Mouse (Mus musculus): ENCODE data around the gene Cep112. TPM values are rescaled to one million over a fixed set of nuclear protein-coding genes. Genes with fewer than 3 reads are reported as not detected.

Cep112 gene
- polyA plus RNA-seq, 1 experiment from 2014 or later = 6.4 TPM

DNA sequence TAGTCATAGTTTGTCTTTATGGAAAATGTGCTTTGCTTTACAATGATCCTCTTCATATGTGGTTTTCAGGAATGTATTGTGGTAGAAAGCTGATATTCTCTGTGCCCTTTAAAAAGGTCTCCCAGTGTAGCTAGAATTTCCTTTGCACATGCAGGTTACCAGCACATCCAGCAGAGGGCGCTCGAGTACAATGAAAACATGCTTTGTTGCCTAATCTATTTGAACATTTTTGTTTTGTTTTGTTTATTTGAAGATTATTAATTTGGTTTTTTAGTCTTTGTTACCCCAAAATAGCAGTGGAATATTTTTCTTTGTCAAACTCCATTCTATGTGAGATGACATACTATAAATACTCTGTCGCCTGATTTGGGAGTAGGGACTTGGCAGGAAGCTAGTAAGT lies 24.8 kb downstream of the Cep112 start:
- Histone ChIP-seq H3K4me1 (no peaks in the 10 kb centered on the region), H3K4me3 (replicated peaks) (no peak overlapping the region), H3K9me3 (replicated peaks) (no peaks in the 10 kb centered on the region; the same call in 1 of the 2 replicates), H3K27ac (replicated peaks) (no peak overlapping the region), H3K9ac (replicated peaks) (no peak overlapping the region), H3K4me2 (no peak overlapping the region), H3K36me3 (no peaks in the 10 kb centered on the region), H3K27me3 (replicated peaks) (no peaks in the 10 kb centered on the region)
- 28% methylated on average over 3 of the region's 3 CpGs for WGBS
- no peak for ATAC-seq (ENCODE audit: low FRiP score)

DNA sequence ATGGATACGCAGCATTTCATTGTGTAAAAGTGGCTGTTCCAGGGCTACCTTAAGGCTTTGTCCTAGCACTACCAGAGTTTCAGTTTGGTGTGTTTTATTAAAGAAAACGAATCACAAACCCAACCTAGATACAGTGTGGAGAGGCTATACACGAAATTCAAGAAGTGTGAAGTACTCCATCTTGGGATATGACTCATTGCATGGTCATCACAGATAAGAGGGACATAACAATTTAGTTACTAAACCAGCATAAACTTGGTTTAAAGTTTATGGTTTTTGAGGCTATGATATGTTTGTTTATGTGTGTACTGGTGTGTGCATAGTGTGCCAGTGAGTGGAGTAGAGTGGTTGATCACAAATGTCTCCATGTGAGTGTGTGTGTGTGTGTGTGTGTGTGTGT lies 34.6 kb downstream of the Cep112 start:
- no peaks in the 10 kb centered on the region for H3K9me3 ChIP-seq (replicated peaks)
- no peak overlapping the region for H3K4me2 ChIP-seq
- 0 out of 2 replicates have a peak, but pooled peaks cover 3% of the 10 kb centered on the region for H3K4me1 ChIP-seq
- H3K36me3 ChIP-seq = no peaks in the 10 kb centered on the region
- WGBS = 88% methylated on average over 3 of the region's 3 CpGs
- no peak overlapping the region for H3K27ac ChIP-seq (replicated peaks)
- no peaks in the 10 kb centered on the region for H3K27me3 ChIP-seq (replicated peaks)
- ATAC-seq (ENCODE audit: low FRiP score) = no peak
- H3K4me3 ChIP-seq (replicated peaks) = no peak overlapping the region
- no peak overlapping the region for H3K9ac ChIP-seq (replicated peaks)

- ATAC-seq (ENCODE audit: low FRiP score) = no peak
- WGBS = 40% methylated on average over 8 of the region's 8 CpGs
- Histone ChIP-seq H3K36me3 (no peaks in the 10 kb centered on the region), H3K9ac (replicated peaks) (no peak overlapping the region), H3K27me3 (replicated peaks) (no peaks in the 10 kb centered on the region), H3K4me2 (no peak overlapping the region), H3K27ac (replicated peaks) (no peak overlapping the region), H3K9me3 (replicated peaks) (no peaks in the 10 kb centered on the region), H3K4me3 (replicated peaks) (no peak overlapping the region), H3K4me1 (0 out of 2 replicates have a peak, but pooled peaks cover 3% of the 10 kb centered on the region)
Measured at GRCm38 (mm10) chr11:108464138-108464537, 39.1 kb downstream of the Cep112 start.

- no peak overlapping the region for H3K9ac ChIP-seq (replicated peaks)
- H3K4me1 ChIP-seq = 0 out of 2 replicates have a peak, but pooled peaks cover 3% of the 10 kb centered on the region
- WGBS = 28% methylated on average over 4 of the region's 4 CpGs
- no peak for ATAC-seq (ENCODE audit: low FRiP score)
- no peaks in the 10 kb centered on the region for H3K9me3 ChIP-seq (replicated peaks)
- no peak overlapping the region for H3K4me3 ChIP-seq (replicated peaks)
- no peak overlapping the region for H3K27ac ChIP-seq (replicated peaks)
- no peaks in the 10 kb centered on the region for H3K36me3 ChIP-seq
- H3K4me2 ChIP-seq = no peak overlapping the region
- no peaks in the 10 kb centered on the region for H3K27me3 ChIP-seq (replicated peaks)
Measured at GRCm38 (mm10) chr11:108464715-108465301, 39.8 kb downstream of the Cep112 start.

- H3K9ac ChIP-seq (replicated peaks) = no peak overlapping the region
- no peaks in the 10 kb centered on the region for H3K9me3 ChIP-seq (replicated peaks)
- WGBS = 76% methylated on average over 7 of the region's 7 CpGs
- no peaks in the 10 kb centered on the region for H3K27me3 ChIP-seq (replicated peaks)
- H3K4me3 ChIP-seq (replicated peaks) = no peak overlapping the region
- H3K36me3 ChIP-seq = no peaks in the 10 kb centered on the region
- no peaks in the 10 kb centered on the region for H3K4me1 ChIP-seq
- no peak overlapping the region for H3K27ac ChIP-seq (replicated peaks)
- no peak for ATAC-seq (ENCODE audit: low FRiP score)
- no peak overlapping the region for H3K4me2 ChIP-seq
Measured at GRCm38 (mm10) chr11:108475738-108476137, 50.7 kb downstream of the Cep112 start.

DNA sequence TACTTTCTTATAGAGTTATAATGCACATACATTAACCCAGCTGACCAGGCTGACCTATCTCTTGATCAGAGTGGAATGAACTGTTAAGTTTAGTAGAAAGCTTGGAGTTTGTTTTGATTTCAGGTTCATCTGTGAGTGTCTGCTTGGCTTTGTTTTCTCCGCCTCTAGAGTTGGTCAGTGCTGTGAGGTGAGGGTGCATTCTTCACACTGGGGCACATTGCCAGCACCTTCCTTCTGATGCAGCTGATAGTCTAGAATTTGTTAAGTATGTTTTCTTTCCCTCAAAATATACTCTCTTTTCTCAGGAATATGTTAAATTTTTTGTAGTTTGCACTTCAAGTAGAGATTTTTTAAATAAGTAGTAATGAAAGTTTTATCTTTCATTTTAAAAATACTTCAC lies 51.2 kb downstream of the Cep112 start:
- ATAC-seq (ENCODE audit: low FRiP score) = no peak

DNA sequence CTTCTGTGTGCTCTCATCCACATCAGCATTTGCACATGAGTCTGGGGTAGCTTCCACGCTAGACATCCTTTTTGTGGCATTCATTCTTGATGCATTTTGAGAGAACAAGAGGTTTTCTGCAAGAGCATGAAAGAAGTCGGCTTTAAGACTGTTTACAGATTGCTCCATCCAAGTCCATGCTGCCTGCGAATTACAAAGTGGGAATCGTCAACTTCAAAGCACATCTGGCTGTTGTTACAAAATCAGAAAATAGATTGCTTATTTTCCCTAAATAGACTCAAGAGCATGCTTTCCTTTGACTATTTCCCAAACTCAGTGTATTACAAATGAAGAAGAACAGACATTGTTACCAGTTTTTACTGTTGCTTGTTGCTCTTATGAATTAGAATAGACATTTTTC lies 59.0 kb downstream of the Cep112 start:
- H3K27ac ChIP-seq (replicated peaks) = no peak overlapping the region
- 57% methylated on average over 4 of the region's 4 CpGs for WGBS
- ATAC-seq (ENCODE audit: low FRiP score) = no peak

More for the DNA sequence above, 51.2 kb downstream of the Cep112 start:
- no peaks in the 10 kb centered on the region for H3K4me1 ChIP-seq
- H3K9me3 ChIP-seq (replicated peaks) = no peaks in the 10 kb centered on the region
- no peak overlapping the region for H3K4me2 ChIP-seq
- 91% methylated on average over 1 of the region's 1 CpGs for WGBS
- H3K27ac ChIP-seq (replicated peaks) = no peak overlapping the region
- H3K9ac ChIP-seq (replicated peaks) = no peak overlapping the region
- no peaks in the 10 kb centered on the region for H3K36me3 ChIP-seq
- no peak overlapping the region for H3K4me3 ChIP-seq (replicated peaks)
- no peaks in the 10 kb centered on the region for H3K27me3 ChIP-seq (replicated peaks)

GRCm38 (mm10) chr11:108488256-108488655 lies 63.3 kb downstream of the Cep112 start:
- Histone ChIP-seq H3K27me3 (replicated peaks) (no peaks in the 10 kb centered on the region), H3K4me2 (no peak overlapping the region), H3K36me3 (no peaks in the 10 kb centered on the region), H3K9ac (replicated peaks) (no peak overlapping the region), H3K4me3 (replicated peaks) (no peak overlapping the region), H3K27ac (replicated peaks) (no peak overlapping the region), H3K9me3 (replicated peaks) (no peaks in the 10 kb centered on the region), H3K4me1 (no peaks in the 10 kb centered on the region)
- ATAC-seq (ENCODE audit: low FRiP score) = no peak
- WGBS = 85% methylated on average over 2 of the region's 2 CpGs

More for the DNA sequence above, 59.0 kb downstream of the Cep112 start:
- Histone ChIP-seq H3K9ac (replicated peaks) (no peak overlapping the region), H3K36me3 (no peaks in the 10 kb centered on the region), H3K9me3 (replicated peaks) (no peaks in the 10 kb centered on the region), H3K27me3 (replicated peaks) (no peaks in the 10 kb centered on the region), H3K4me1 (no peaks in the 10 kb centered on the region), H3K4me2 (no peak overlapping the region), H3K4me3 (replicated peaks) (no peak overlapping the region)

- H3K4me1 ChIP-seq = no peaks in the 10 kb centered on the region
- no peaks in the 10 kb centered on the region for H3K36me3 ChIP-seq
- 93% methylated on average over 4 of the region's 4 CpGs for WGBS
- no peaks in the 10 kb centered on the region for H3K9me3 ChIP-seq (replicated peaks)
- no peaks in the 10 kb centered on the region for H3K27me3 ChIP-seq (replicated peaks)
- H3K4me2 ChIP-seq = no peak overlapping the region
- no peak overlapping the region for H3K4me3 ChIP-seq (replicated peaks)
- ATAC-seq (ENCODE audit: low FRiP score) = no peak
- H3K27ac ChIP-seq (replicated peaks) = no peak overlapping the region
- no peak overlapping the region for H3K9ac ChIP-seq (replicated peaks)
Measured at GRCm38 (mm10) chr11:108489863-108490262, 64.9 kb downstream of the Cep112 start.

DNA sequence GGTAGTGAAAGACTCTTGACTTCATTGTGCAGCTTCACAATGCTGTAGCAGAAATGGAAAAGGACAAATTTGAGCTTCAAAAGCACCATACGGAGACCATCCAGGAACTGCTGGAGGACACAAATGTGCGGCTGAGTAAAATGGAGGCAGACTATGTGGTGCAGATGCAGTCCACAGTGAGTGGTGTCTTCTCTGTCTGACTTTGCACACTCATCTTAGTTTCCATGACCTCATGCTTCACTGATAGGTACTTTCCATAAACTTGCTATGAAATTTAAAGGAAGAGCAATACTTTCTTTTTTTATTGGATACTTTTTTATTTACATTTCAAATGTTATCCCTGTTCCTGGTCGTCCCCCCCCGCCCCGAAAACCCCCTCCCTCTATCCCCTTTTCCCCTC lies 83.2 kb downstream of the Cep112 start:
- no peak for ATAC-seq (ENCODE audit: low FRiP score)
- Histone ChIP-seq H3K9ac (replicated peaks) (no peak overlapping the region), H3K27me3 (replicated peaks) (no peaks in the 10 kb centered on the region), H3K36me3 (no peaks in the 10 kb centered on the region), H3K4me3 (replicated peaks) (no peak overlapping the region), H3K27ac (replicated peaks) (no peak overlapping the region), H3K4me2 (no peak overlapping the region), H3K4me1 (no peaks in the 10 kb centered on the region), H3K9me3 (replicated peaks) (no peaks in the 10 kb centered on the region)
- WGBS = 97% methylated on average over 5 of the region's 5 CpGs

- H3K27me3 ChIP-seq (replicated peaks) = no peaks in the 10 kb centered on the region
- no peaks in the 10 kb centered on the region for H3K36me3 ChIP-seq
- WGBS = 22% methylated on average over 5 of the region's 5 CpGs
- H3K4me3 ChIP-seq (replicated peaks) = no peak overlapping the region
- H3K4me1 ChIP-seq = no peaks in the 10 kb centered on the region
- ATAC-seq (ENCODE audit: low FRiP score) = no peak
- H3K9ac ChIP-seq (replicated peaks) = no peak overlapping the region
- H3K27ac ChIP-seq (replicated peaks) = no peak overlapping the region
- H3K4me2 ChIP-seq = no peak overlapping the region
- H3K9me3 ChIP-seq (replicated peaks) = no peaks in the 10 kb centered on the region
Measured at GRCm38 (mm10) chr11:108527725-108528363, 102.9 kb downstream of the Cep112 start.

- Histone ChIP-seq H3K27ac (replicated peaks) (no peak overlapping the region), H3K27me3 (replicated peaks) (no peaks in the 10 kb centered on the region), H3K36me3 (no peaks in the 10 kb centered on the region), H3K9ac (replicated peaks) (no peak overlapping the region), H3K4me1 (no peaks in the 10 kb centered on the region), H3K4me2 (no peak overlapping the region), H3K9me3 (replicated peaks) (no peaks in the 10 kb centered on the region), H3K4me3 (replicated peaks) (no peak overlapping the region)
- 88% methylated on average over 1 of the region's 1 CpGs for WGBS
- no peak for ATAC-seq (ENCODE audit: low FRiP score)
Measured at GRCm38 (mm10) chr11:108532901-108533300, 107.9 kb downstream of the Cep112 start.
